Mouse (Mus musculus): ENCODE measurements around the gene Cnbp.

GRCm38 (mm10) chr6:87810311-87810710 is 40.6 kb downstream of the Cnbp start:
- TF ChIP-seq CTCF (IDR thresholded peaks at IDR 0.05; ENCODE audit: extremely low read depth, insufficient read depth, insufficient read length, insufficient replicate concordance) = no peak
- TF ChIP-seq POLR2A (IDR thresholded peaks at IDR 0.05; ENCODE audit: low read depth, low read length) = no peak

Measured in spleen, adult 2 months (tissue).